Mouse (Mus musculus) gastrocnemius, postnatal 36 days (tissue): ENCODE data around the gene Man1b1. TPM values are rescaled to one million over a fixed set of nuclear protein-coding genes. Genes with fewer than 3 reads are reported as not detected.

ENCODE experiments used
- DNase-seq, 2 experiments: peaks; one replicate each; pipeline ENCODE4 v3.0.0; 2022
- intact Hi-C: fragments of 180-260 bp; cut with DNase I; formaldehyde crosslinking; loops from one replicate; pipeline ENCODE4 v1.15.1; 2025
- long read RNA-seq, 2 experiments: library from polyadenylated mRNA; stranded (forward); transcript quantifications; one replicate each; pipeline ENCODE4 v2.0.0; 2021
- total RNA-seq, 2 experiments: library from RNA; stranded (reverse); gene quantifications; 2 replicates each; pipeline ENCODE4 v1.2.3; 2021

Man1b1 gene
- total RNA-seq = 10 to 100 TPM; 11.9 to 15.0 TPM
- long read RNA-seq, experiment 1, transcript Man1b1-201 (13 exons, 3,755 nt) = major isoform, 8 of 10 reads
- long read RNA-seq, experiment 1, partial matches to known transcripts = 1 of 10 reads
- long read RNA-seq, experiment 1, other reads (novel, unspliced or antisense) = 1 of 10 reads
- long read RNA-seq, experiment 2, transcript Man1b1-201 (13 exons, 3,755 nt) = major isoform, 5 of 11 reads
- long read RNA-seq, experiment 2, partial matches to known transcripts = 1 of 11 reads
- long read RNA-seq, experiment 2, other reads (novel, unspliced or antisense) = 5 of 11 reads

GRCm38 (mm10) chr2:25332286-25333160 is at the start of gene Man1b1:
Gene Man1b1, plus strand, starts transcription at chr2:25332338.
- intact Hi-C loops = loop anchor here (5.0 kb wide), 1 partner anchor 60 kb away; the partner anchor contains the start of genes Anapc2 and Ssna1

GRCm38 (mm10) chr2:25285551-25285950 is 46.6 kb upstream of the Man1b1 start:
- intact Hi-C loops = loop anchor here (5.0 kb wide), 1 partner anchor 42 kb away; no protein-coding TSS in a partner anchor
- DNase-seq = no peak

More at GRCm38 (mm10) chr2:25332286-25333160, at the start of gene Man1b1:
- DNase-seq = peak; percentile 98 to 99

- no peak for DNase-seq
- intact Hi-C loops = loop anchor here (5.0 kb wide), 1 partner anchor 41 kb away; no protein-coding TSS in a partner anchor
These were observed 45.8 kb upstream of the Man1b1 start for GRCm38 (mm10) chr2:25286314-25286713.

DNA sequence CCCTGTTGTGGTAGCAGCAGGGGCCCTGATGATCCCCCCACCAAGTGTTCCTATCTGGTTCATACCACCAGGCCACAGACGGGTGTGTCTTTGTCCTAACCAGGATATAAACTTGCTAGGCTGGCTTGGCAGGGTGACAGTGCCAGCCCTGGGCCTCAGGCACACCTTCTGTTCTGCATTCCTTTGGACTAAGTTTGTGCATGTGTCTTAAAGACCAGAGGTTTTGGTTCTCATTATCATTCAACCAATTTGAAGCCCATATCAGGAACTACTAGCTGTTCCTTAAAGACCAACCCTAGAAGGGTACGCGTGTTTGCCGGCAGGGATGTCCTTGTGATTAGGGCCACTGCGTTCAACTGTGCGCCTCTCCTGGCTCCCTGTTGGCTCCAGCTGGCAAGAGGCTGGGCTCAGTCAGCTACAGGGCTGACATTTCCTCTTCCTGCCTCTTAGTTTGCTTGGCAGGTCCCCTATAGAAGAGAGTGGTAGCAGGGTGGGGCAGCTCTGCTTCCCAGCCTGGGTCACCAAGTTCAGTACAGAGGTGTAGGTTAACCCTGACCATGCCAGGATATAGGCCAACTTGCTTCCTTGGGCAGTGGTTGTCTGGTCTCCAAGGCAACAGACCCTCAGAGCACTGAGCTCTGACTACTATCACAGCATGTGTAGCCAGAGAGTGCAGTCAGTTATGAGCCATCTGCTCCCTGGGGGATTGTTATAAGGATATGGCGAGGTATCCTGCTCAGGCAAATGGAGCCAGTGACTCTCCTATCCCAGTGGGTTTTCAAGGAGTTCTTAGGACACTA is 45.1 kb upstream of the Man1b1 start:
- intact Hi-C loops = loop anchor here (5.0 kb wide), 1 partner anchor 40 kb away; no protein-coding TSS in a partner anchor
- no peak for DNase-seq

DNA sequence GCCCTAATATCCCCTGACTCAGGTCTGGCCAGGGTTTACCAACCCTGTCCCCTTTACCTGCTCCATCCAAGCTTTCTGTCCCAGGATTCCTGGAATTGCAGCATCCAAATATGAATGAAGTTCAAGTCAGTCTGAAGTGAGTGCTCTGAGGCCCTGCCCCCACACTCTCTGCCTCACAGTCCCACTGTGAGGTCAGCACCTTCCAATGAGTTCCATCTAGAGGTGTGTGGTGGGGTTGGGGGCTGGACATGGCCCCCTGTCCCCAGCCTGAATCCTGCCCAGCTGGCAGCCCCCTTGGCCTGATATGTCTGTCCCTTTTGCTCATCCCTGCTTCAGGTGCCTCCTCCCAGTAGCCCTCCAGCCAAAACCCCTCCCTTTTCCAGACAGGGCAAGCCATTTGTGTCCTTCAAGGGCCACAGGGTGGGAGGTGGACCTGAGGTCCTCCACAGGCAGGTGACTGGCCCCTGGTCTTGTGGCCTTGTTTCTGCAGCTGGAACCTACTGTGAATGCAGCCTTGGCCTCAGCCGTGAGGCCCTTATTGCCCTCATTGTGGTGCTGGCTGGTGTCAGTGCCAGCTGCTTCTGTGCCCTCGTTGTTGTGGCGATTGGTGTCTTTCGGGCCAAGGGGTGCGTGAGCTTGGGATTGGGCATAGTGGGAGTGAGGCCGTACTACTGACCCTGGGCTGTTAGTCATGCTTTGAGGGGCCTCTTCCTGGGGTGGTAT is 44.0 kb upstream of the Man1b1 start, which contains the start of gene Tmem210:
Gene Tmem210 (plus strand): TSS at position 219 of the 723 bp plus-strand sequence.
- DNase-seq = no peak
- intact Hi-C loops = loop anchor here (5.0 kb wide), 1 partner anchor 39 kb away; no protein-coding TSS in a partner anchor

- no peak for DNase-seq
- intact Hi-C loops = loop anchor here (5.0 kb wide), 1 partner anchor 38 kb away; no protein-coding TSS in a partner anchor
These were observed 43.3 kb upstream of the Man1b1 start for GRCm38 (mm10) chr2:25288734-25289345.

- intact Hi-C loops = loop anchor here (5.0 kb wide), 1 partner anchor 38 kb away; no protein-coding TSS in a partner anchor
- DNase-seq = no peak
These were observed 42.5 kb upstream of the Man1b1 start, which contains the start of gene Lrrc26 for GRCm38 (mm10) chr2:25289651-25290050. Gene Lrrc26, plus strand, starts transcription at chr2:25289915.

DNA sequence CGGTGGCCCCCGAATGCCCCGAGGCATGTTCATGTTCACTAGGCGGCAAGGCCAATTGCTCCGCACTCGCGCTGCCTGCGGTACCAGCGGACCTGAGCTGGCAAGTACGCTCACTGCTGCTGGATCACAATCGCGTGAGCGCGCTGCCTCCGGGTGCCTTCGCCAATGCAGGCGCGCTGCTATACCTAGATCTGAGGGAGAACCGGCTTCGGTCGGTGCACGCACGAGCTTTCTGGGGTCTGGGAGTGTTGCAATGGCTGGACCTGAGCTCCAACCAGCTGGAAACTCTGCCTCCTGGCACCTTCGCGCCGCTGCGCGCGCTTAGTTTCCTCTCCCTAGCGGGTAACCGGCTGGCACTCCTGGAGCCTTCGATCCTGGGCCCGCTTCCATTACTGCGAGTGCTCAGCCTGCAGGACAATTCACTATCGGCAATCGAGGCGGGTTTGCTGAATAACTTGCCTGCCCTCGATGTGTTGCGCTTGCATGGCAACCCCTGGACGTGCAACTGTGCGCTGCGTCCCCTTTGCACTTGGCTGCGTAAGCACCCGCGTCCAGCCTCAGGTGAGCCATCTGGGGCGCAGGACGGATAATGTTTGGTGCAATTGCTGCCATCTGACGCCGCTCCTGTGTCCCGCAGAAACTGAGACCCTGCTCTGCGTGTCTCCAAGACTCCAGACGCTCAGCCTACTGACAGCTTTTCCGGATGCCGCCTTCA is 41.9 kb upstream of the Man1b1 start:
- DNase-seq = no peak
- intact Hi-C loops = no loop called here

DNA sequence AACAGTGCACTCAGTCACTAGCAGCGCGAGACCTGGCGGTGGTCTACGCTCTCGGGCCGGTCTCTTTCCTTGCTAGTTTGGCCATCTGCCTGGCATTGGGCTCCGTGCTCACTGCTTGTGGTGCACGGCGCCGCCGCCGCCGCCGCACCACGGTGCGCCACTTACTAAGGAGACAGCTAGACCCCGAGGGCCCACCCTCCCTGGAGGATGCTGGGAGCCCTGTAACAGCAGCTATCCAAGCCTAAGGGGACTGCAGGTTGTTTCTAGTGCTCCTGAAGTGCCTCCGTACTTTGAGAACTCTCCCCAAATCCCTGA is 41.4 kb upstream of the Man1b1 start:
- intact Hi-C loops = no loop called here
- no peak for DNase-seq

GRCm38 (mm10) chr2:25291184-25292053 is 40.7 kb upstream of the Man1b1 start:
- intact Hi-C loops = no loop called here
- DNase-seq = no peak

- intact Hi-C loops = no loop called here
- peak in 1 of 2 experiments; percentile 25 for DNase-seq
These were observed 40.0 kb upstream of the Man1b1 start for GRCm38 (mm10) chr2:25292054-25292544.

DNA sequence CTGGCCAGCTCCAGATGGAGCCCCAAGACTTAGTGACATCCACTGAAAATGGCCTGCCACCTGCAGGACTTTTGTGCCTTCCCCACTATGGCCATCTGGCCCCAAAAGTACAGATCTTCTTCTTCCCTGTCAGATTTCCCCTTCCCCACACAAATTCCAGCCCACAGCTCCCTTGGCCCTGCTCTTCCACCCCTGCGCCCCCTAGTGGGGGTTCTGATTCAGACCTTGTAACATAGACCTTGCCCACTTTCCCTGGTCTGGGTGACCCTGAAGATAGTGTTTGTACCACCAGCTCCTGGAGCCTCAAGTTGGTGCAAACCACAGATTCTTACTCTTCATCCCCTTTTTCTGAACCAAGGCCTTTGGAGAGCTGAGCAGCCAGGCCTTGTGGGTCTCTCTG is 39.3 kb upstream of the Man1b1 start:
- DNase-seq = peak; percentile 55 to 73
- intact Hi-C loops = no loop called here

GRCm38 (mm10) chr2:25293706-25294105 is 38.4 kb upstream of the Man1b1 start:
- intact Hi-C loops = loop anchor here (2.0 kb wide), 1 partner anchor 99 kb away; no protein-coding TSS in a partner anchor
- no peak for DNase-seq

DNA sequence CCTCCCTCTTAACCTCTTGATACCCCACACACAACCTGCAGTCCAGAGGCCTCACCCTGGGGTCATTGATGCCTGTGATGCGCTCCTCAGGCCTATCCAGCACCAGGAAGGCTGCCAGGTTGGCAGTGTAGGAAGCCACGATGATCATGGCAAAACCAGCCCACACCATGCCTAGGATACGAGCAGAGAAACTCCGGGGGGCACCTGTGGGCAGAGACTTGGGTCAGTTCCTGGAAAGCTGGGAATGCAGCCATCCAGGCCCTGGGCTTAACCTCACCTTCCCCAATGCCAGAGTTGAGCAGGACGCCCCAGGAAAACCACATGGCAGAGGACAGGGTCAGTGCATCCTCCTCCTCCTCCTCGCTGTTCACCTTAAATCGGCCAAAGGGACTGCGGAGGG is 35.0 kb upstream of the Man1b1 start:
- DNase-seq = no peak
- intact Hi-C loops = no loop called here

- no peak for DNase-seq
- intact Hi-C loops = no loop called here
These were observed 34.1 kb upstream of the Man1b1 start for GRCm38 (mm10) chr2:25298046-25298445.

GRCm38 (mm10) chr2:25303452-25303851 is 28.7 kb upstream of the Man1b1 start:
- no peak for DNase-seq
- intact Hi-C loops = no loop called here

DNA sequence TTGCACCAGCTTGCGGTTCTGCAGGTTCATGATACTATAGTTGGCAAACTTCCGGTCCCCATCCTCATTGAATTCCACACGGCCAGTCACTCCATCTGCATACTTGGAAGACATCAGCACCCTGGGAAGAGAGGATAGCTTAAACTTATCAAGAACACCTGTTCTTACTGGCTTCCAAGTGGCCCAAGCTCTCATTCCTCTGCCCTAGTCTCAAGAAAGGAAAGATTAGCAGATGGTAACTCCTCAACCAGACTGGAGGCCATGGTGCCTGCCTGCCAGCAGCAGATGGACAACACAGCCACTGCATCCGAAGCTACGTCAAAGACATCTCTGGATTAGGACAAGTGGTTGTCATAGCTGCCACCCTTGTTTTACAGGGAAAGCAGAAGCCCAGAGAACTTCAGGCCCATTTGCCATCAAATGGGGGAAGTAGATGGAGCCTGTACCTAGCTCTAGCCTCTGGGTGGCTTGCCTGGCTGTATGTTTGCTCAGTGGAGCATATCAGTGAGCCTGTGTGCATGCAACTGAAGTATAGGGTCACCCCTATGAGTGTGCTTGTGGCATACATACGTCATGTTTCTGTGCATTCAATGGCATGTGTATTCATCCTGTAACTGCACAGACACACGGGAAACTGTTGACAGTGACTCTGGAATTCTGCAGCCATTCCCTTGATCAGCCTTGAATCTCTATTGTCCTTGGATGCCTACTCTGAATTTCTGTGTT is 28.0 kb upstream of the Man1b1 start:
- intact Hi-C loops = no loop called here
- no peak for DNase-seq
